Mouse (Mus musculus) kidney, postnatal 36 days (tissue): Measurements from ENCODE around the gene Prkg1.
A peak's percentile ranks its signal among the peaks of the same experiment; 100 is the strongest.

Experiments used
- DNase-seq, 2 experiments: peaks; one replicate each; pipeline ENCODE4 v3.0.0; 2021 to 2022; ENCODE audit warnings: mixed read lengths in 2 of 2

Prkg1 gene

GRCm38 (mm10) chr19:31764801-31765340, at the start of gene Prkg1:
Gene Prkg1, minus strand, starts transcription at chr19:31765033.
- DNase-seq = peak in 1 of 2 experiments; percentile 48

DNA sequence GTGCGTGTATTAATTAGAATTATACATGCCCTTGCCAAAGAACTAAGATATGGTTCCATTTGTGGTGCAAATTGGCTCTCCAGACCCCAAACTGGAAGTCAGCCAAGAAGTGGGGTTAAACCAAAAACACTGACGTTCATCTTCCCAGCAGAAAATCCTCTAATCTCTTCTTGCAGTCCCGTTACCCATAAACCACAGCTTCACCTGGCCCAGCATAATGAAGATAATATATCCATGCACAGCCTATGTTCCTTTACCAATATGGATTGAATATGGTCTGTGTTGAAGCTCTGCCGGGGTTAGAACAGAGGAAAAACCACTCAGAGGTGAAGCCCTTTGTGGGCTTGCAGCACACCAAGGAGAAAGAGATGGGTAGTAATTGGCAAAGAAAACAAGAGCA, 48.3 kb upstream of the Prkg1 start:
- DNase-seq = no peak

GRCm38 (mm10) chr19:31811371-31811770, 46.5 kb upstream of the Prkg1 start:
- peak in 1 of 2 experiments; percentile 13 for DNase-seq

GRCm38 (mm10) chr19:31805391-31805790, 40.6 kb upstream of the Prkg1 start:
- no peak for DNase-seq

DNA sequence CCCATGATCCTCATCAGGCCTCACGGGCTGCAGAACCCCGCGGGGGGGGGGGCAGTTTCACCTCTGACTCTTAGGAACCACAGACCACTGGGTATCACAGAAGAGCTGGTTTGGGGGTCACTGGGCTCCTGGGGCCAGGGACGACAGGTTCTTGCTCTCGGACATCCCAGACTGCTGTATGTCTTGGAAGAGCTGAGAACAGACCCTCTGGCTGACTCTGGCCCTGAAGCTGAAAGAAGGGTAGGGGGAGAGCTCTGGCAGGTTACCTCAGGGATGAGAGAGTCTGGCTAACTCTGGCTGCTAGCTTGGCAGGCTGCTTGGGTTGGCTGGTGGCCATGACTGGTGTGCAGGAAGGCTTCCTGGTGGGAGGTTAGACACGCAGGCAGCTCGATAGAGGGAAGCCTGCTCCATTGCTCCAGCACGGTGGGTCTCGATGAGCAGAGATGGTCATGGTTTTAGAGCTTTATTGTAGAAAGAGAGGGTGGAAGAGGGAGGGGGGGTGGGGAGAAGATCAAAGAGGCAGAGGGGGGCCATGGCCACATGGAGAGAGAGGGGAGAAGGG, 30.7 kb upstream of the Prkg1 start:
- DNase-seq = peak in 1 of 2 experiments; percentile 22

DNA sequence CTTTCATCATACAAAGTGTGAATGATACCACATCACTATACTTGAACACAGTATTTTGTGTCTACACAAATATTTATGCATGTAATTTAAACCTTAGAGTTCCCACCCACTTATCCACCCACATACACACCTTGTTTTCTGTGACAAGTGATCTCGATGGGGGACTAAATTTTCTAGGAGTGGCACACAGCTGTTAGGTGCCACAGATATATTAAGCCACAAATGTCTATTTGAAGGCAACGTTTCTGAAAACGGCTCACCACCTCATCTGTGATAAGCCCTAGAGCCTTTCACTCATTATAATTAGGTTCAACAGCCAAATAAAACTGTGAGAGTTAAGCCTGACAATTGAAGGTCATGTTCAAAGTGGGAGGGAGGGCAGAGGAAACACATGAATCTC, 26.9 kb upstream of the Prkg1 start:
- no peak for DNase-seq

DNA sequence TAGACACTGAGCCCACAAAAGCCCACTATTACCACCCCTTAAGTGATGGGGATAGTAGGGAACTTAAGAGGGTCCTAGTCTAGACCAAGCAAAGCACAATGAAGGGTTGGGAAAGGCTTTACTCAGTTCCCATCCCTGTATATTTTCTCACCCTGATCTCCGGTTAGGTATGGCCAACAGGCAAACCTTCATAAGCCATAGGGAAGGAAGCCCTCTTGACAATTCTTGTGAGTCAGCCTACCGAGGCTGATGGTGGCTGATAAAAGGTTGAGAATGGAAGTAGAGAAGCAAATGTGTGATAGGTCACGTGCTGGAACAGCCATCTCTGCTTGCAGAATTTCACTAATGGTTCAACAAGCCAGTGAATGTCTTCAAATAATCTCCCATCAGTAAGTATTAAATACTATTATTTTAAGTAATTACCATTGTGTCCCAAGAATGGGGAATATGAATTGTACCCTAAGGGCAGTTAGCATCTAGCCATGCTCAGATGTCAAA, 16.7 kb upstream of the Prkg1 start:
- DNase-seq = no peak

DNA sequence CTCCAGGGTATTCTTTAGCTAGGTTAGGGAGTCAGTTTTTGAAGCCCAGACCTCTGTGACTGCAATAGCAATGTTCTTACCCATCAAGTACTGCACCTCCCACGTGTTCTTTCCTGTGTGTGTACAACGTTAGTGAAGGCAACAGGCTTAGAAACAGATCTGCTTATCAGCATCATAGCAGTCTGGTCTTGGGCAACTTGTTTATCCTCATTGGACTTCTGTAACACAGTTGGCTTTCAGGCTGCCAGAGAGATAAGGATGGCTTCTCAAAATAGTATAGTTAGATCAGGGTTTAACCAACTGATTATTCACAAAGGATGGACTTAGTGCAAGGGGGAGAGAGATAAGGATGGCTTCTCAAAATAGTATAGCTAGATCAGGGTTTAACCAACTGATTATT, 16.2 kb upstream of the Prkg1 start:
- no peak for DNase-seq

GRCm38 (mm10) chr19:31780222-31780621, 15.4 kb upstream of the Prkg1 start:
- no peak for DNase-seq

DNA sequence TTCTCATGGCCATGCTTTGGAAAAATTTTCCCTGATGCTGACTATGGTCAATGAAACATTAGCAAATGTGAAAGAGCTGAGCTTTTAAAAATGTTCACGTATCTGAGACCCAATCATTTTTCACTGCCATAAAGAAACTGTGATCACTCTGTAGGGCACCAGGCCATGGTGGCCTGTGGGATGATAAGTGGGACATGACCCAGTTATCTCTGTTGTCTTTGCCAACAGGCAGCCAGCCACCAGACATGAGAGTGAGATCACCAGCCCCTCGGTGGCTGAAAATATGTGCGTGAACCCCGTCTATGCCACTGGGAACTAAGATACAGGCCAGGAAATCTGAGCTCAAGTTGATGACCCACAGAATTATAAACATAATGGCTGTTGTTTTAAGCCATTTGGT, 14.2 kb upstream of the Prkg1 start:
- DNase-seq = no peak

DNA sequence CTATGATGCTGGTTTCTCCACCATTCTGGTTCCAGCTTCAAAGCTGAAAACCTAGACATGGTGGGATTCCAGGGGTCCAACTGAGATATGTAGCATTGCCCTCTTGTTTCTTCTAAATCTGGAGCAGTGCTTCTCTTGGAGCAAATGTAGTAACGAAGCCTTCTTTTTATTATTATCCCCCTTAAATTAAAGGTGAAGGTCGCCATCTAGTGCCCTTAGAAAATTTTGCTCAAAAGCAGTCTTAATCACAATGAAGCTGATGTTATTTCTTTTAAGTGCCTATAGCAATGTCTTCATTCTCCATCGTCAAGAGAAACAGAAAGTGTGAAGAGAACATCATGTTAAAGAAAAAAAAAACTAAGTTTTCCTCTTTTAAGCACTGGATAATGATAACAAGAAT, 2.2 kb upstream of the Prkg1 start:
- DNase-seq = peak in 1 of 2 experiments; percentile 26

DNA sequence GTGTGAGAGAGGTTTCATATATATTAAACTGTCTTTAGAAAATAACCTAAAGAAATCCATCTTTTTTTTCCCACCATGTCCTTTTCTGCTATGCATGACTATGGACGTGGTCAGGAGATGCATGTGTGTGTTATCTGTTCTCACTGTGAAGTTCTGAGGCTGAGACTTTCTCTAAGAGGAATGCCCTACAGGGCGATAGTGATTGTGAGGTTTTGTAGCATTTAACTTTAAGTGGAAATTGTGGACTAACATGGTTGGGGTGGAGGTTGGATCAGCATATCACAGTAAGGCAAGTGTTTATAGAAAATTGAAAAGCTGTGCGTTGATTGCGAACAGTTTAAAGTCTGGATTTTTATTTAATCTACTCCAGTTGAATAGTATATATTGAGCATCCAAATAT, 618 bp upstream of the Prkg1 start:
- DNase-seq = no peak

GRCm38 (mm10) chr19:31763951-31764800, 657 bp downstream of the Prkg1 start:
- DNase-seq = peak; percentile 54 to 74

- DNase-seq = peak in 1 of 2 experiments; percentile 16
Observed at GRCm38 (mm10) chr19:31763246-31763821, 1.5 kb downstream of the Prkg1 start.

DNA sequence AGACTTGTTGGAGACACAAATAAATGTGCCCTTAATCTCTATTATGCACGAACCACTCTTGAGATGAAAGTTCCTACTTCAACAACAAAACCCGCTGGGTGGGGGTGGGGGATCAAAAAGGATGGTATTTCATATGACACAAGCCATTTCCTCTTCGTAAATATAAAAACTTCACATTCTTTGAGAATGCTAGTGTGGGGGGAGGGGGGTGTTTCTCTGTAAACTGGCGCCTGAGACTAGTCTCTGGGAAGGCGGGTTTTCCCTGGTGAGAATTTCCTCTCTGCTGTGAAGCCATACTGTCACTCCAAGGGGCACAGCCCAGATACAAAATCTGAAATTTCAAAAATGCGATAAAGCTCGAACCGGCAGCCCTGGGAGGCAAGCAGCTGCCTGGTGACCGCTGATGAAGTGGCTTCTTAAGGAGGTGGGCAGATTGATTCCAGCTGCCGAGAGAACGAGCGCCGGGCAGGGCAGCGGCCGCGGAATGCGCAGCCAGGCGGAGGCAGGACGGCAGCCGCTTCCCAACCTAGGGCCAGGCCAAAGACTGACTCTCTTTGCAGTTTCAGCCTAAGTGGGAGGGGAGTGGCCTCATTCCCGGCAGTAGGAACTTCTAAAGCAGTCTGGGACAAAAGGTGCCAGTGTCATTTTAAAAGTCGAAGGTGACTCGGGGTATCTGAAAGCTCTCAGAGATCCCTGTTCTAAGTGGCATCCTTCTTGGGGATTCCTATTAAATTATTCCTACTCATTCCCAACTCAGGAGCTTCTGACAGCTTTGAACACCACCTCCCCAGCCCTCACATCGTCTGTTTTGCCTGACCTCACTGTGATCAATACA, 2.2 kb downstream of the Prkg1 start:
- DNase-seq = peak; percentile 64 to 76

DNA sequence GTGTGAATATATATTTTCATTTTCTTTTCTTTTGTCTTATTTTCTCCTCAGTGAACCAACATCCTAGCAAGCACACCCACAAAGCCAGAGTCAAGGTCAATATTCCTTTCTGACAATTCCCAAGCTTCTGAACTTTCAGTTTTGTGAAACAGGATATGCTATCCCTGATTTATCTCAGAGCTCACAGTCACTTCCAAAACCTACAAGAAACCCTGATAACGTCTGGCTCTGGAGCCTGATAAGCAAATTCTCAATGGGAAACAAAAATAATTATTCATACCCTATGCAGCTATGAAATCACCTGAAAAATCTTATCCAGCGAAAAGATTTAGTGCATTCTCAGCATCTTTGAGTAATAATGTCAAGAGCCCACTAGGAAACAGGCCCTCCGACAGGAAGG, 5.0 kb downstream of the Prkg1 start:
- no peak for DNase-seq

DNA sequence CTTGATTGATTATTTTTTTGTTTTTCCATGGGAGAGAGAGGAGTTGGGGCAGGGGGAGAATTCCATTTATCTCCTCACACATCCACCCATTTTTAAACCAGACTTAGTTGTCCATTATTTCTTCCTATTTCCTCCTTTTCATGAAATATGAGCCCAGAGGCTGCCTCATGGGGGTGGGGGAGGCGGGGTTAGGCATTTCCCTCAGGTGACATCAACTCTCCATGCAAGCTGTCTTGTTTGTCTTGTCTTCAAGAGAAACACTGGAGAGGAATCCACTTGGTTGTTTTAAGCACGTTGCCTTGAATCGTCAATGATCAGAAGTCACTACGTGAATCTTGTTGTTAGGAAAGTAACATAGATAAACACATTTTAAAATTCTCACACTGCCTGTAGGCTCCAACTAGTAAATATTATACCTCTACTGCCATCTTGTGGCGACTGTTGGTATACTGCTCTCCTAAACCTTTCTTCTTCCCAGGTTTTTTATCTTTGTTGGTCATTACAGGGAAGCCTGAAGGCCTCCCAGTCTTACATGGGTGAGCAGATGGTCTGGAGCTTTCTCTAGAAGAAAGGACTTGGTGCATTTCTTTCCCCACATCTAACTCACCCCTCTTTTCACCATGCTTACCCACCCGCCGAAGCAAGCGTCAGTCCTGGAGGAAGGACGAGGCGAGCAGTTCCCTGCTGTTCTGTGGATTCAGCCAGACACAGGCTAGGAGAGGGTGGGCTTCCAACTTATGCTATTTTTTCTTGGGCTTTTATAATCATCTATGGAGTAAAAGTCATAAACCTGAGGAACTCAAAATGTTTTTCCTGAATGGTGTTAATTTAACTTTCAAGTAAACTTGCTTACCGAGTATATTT, 8.7 kb downstream of the Prkg1 start:
- peak; percentile 64 to 83 for DNase-seq

DNA sequence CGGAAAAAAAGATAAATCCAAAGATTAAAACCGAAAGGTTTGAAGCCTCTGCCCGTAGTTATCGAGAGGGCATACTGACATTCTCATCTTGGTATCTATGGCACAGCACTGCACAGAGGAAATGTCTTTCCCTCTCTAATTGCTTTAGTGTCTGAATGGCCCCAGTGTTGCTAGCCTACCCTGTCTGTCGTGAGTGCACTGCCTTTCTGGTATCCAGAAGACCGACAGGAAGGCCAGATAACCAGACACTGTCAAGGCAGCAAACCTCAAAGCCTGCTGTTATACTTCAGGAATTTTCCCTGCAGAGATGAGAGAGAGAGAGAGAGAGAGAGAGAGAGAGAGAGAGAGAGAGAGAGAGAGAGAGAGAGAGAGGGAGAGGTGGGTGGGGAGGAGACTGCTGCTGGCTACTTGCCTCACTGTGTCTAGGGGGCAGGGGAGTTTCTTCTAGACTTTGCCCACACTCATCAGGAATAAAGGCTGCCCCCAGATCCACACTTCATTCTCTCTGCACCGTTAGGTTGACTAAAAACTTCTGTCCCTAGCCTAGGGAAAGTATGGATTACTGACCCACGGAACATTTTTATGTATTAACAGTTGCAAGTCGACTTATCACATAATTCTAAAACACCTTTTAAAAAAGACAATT, 10.1 kb downstream of the Prkg1 start:
- no peak for DNase-seq

- no peak for DNase-seq
Observed at GRCm38 (mm10) chr19:31750976-31751676, 13.7 kb downstream of the Prkg1 start.

DNA sequence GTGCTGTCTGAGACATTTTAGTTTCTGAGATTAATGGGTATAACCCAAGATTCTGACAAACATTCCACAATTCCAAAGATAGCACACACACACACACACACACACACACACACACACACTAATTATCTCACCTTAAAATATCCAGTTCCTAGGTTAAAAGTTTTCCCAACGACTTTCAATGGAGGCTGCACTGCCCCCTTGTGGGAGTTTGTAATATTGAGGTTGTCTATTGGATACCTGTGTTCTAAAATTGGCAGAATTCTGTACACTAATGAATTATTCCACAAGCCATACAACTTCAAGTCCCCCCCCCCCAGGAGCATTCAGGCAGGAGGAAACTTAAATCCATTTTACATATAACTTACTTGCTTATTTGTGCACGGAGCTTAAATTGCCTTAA, 18.2 kb downstream of the Prkg1 start:
- DNase-seq = peak; percentile 49 to 82
